Mouse (Mus musculus) limb, embryonic 13.5 days (tissue): ENCODE measurements at regions not wholly inside any gene's neighbourhood (a gene's known extent, or its start where the extent isn't known, plus 50 kb on each side); places are given as distances from the start of the nearest gene placed in this dataset.

Experiments used
- ATAC-seq: fragments of 200-750 bp; cut with Nextera tagmentation; 2 replicates; pipeline ENCODE4 v1.8.0; 2017; ENCODE audit warnings: low read depth, moderate number of reproducible peaks, moderate TSS enrichment; ENCODE audit not compliant: low FRiP score
- H3K27ac ChIP-seq: fragments of 300-500 bp; sonication (generic); 2 replicates; pipeline ENCODE4 v1.5.1; 2015; ENCODE audit warnings: inconsistent platforms, mild to moderate bottlenecking, moderate library complexity
- H3K27me3 ChIP-seq: fragments of 300-500 bp; sonication (generic); 2 replicates; pipeline ENCODE4 v1.6.1; 2015; ENCODE audit warnings: mild to moderate bottlenecking, inconsistent platforms
- H3K36me3 ChIP-seq: fragments of 300-500 bp; sonication (generic); 2 replicates; pipeline ENCODE4 v1.6.1; 2015; ENCODE audit warnings: inconsistent platforms, mild to moderate bottlenecking, moderate library complexity
- H3K4me1 ChIP-seq: fragments of 300-500 bp; sonication (generic); 2 replicates; pipeline ENCODE4 v1.6.1; 2015; ENCODE audit warnings: inconsistent platforms
- H3K4me2 ChIP-seq: fragments of 300-500 bp; sonication (generic); replicated peaks from 2 replicates; pipeline ENCODE4 v1.6.1; 2015; ENCODE audit warnings: inconsistent platforms, mild to moderate bottlenecking, moderate library complexity
- H3K4me3 ChIP-seq: fragments of 300-500 bp; sonication (generic); 2 replicates; pipeline ENCODE4 v1.5.1; 2015; ENCODE audit warnings: moderate library complexity, mild to moderate bottlenecking, inconsistent platforms
- H3K9ac ChIP-seq: fragments of 300-500 bp; sonication (generic); 2 replicates; pipeline ENCODE4 v1.6.1; 2015; ENCODE audit warnings: mild to moderate bottlenecking, inconsistent platforms
- H3K9me3 ChIP-seq: fragments of 300-500 bp; sonication (generic); 2 replicates; pipeline ENCODE4 v1.6.1; 2016; ENCODE audit warnings: inconsistent platforms
- WGBS: fragments of 180-500 bp; shearing (Covaris S2); methylation state at CpG from one replicate; pipeline ENCODE4 v1.1.7; 2015; 5-methylcytosine and 5-hydroxymethylcytosine counted together

DNA sequence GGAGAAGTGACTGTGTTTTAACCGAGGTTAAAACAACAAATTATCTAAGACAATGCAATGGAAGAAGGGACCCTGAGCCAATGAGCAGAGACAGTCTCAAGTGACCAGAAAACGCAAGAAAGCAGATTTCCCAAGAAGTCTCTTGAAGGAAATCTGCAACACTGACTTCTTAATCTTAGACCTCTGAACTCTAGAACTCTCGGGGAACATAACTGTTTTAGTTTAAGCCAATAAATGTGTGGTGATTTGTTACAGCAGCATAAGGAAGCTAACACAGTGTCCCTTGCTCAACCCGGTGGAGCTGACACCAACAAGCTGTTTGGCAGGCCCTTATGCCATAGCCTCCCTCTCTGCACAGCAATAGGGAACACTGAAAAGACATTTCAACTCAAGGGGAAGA, 69.0 kb upstream of the Actbl2 start:
- 71% methylated on average over 4 of the region's 4 CpGs for WGBS
- no peak for ATAC-seq

DNA sequence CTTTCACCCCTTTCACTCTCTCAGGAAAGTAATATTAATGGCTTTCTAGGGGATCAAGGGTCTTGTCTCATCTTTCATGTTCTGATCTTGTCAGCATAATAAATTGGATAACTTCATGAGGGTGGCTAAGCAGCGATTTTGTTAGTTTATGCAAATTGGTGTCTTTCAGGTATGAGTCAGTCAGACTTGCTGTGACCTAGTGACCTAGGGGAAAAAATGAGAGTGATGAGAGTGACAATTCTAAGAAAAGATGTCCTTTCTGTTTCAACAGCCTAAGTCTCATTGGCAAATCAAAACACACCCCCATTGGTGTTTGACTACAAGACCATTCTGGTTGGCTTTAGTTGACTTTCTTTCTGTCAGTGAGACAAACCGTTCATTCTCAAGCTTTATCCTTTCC, 68.0 kb upstream of the Actbl2 start:
- no peak overlapping the region for H3K4me3 ChIP-seq
- H3K27me3 ChIP-seq, result no peaks in the 10 kb centered on the region
- H3K9me3 ChIP-seq, result no peaks in the 10 kb centered on the region
- WGBS, result 84% methylated on average over 2 of the region's 2 CpGs
- no peak overlapping the region for H3K9ac ChIP-seq
- no peak overlapping the region for H3K4me2 ChIP-seq
- H3K36me3 ChIP-seq, result no peaks in the 10 kb centered on the region
- no peak overlapping the region for H3K27ac ChIP-seq
- no peak for ATAC-seq
- H3K4me1 ChIP-seq, result peaks cover 4% of the 10 kb centered on the region; the same call in 1 of the 2 replicates

More for the DNA sequence above, 69.0 kb upstream of the Actbl2 start:
- Histone ChIP-seq H3K36me3 (no peaks in the 10 kb centered on the region), H3K4me1 (peaks cover 4% of the 10 kb centered on the region; the same call in 1 of the 2 replicates), H3K27me3 (no peaks in the 10 kb centered on the region), H3K27ac (no peak overlapping the region), H3K9ac (no peak overlapping the region), H3K4me3 (no peak overlapping the region), H3K4me2 (no peak overlapping the region), H3K9me3 (no peaks in the 10 kb centered on the region)

DNA sequence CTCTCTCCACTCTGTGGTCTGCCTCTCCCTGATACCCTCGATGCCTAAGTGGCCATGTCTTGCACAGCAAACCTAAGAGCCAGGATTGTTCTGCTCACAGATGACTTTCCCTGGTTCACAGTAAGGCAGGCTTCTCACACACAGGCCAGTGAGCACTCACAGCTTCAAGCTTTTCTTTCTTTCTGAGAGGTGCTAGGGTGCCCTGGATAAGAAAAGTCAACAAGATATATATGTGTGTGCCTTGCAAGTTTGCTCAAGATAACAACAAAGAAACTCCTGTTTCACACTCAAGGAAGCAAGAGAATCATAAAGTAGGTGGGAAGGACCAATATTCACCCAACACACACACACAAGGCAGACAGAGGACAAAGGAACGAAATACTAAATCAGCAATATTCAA, 60.9 kb upstream of the Actbl2 start:
- Histone ChIP-seq H3K4me2 (no peak overlapping the region), H3K9ac (no peak overlapping the region), H3K27me3 (no peaks in the 10 kb centered on the region), H3K36me3 (no peaks in the 10 kb centered on the region), H3K4me3 (no peak overlapping the region), H3K4me1 (0 out of 2 replicates have a peak, but pooled peaks cover 2% of the 10 kb centered on the region), H3K9me3 (no peaks in the 10 kb centered on the region), H3K27ac (no peak overlapping the region)
- no peak for ATAC-seq
- WGBS, result 78% methylated on average over 2 of the region's 2 CpGs

DNA sequence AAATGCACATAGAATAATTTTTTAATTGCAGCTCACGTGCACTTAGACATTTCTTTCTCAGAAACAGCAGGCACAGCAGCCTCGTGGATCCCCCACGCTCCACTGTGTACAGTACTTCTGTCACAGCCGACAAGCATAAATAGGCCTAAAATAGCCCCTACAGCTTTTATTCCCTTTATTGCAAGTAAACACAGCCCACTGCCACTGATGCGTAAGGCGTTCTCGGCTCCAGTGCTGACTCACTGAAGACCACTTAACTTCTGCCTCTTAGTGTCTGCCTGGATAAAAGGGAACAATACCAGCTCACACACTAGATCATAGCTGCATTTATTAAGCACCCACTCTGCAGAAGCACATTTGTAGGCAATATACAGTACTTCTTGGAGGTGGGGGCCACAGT, 60.5 kb upstream of the Actbl2 start:
- no peaks in the 10 kb centered on the region for H3K36me3 ChIP-seq
- WGBS, result 64% methylated on average over 7 of the region's 7 CpGs
- H3K4me3 ChIP-seq, result no peak overlapping the region
- H3K27ac ChIP-seq, result no peak overlapping the region
- H3K4me1 ChIP-seq, result 0 out of 2 replicates have a peak, but pooled peaks cover 2% of the 10 kb centered on the region
- H3K9ac ChIP-seq, result no peak overlapping the region
- no peaks in the 10 kb centered on the region for H3K9me3 ChIP-seq
- ATAC-seq, result no peak
- no peaks in the 10 kb centered on the region for H3K27me3 ChIP-seq
- no peak overlapping the region for H3K4me2 ChIP-seq

DNA sequence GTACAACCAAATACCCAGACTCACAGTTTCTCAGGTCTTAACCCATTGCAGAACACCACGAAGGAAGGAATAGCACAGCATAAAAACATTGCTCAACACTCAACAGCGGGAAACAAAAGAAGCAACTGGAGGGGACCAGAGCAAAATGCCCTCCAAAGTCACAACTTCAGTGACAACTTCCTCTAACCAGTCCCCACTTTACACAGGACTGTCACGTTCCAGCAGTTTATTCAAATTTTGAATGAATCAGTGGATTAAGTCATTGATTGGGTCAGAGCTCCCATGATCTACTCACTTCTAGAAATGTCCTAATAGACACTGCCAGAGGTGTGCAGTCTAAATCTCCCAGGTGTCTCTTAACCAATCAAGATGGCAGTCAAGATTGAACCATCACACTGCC, 53.3 kb upstream of the Actbl2 start:
- Histone ChIP-seq H3K9ac (no peak overlapping the region), H3K4me3 (no peak overlapping the region), H3K27ac (no peak overlapping the region), H3K4me1 (no peaks in the 10 kb centered on the region), H3K4me2 (no peak overlapping the region), H3K27me3 (no peaks in the 10 kb centered on the region), H3K9me3 (no peaks in the 10 kb centered on the region), H3K36me3 (no peaks in the 10 kb centered on the region)
- 92% methylated on average over 3 of the region's 3 CpGs for WGBS
- no peak for ATAC-seq

DNA sequence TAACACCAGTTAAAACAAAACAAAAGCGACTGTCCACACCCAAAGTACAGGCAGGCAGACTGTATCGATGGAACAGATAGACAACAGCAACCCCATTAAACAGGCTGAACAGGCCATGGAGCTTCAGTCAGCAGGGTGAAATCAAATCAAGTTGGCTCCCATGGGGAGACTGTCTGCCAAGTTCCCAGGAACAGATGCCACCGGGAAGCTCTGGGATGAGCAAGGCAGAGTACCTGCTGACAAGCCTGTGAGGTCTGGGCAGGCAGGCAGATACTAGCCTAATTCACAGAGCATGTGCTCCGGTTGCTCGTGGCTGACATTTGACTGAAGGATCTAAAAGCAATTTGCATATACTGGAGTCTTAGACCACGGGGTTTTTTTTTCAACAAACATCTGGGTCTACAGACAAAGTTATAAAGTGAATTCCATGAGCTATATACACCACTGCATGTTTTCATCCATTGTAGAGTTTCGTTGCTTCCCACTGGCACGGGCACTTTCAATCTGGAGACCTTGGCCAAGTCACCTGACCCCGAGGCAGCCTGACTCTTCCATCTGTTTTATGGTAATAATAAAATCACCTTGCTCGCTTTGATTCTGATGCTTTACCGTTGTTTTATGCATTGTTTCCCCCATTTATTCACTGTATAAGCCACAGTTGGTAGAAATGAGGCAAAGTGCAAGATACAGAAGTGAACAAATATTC, 50.1 kb upstream of the Actbl2 start:
- WGBS, result 70% methylated on average over 11 of the region's 11 CpGs
- H3K4me2 ChIP-seq, result no peak overlapping the region
- H3K4me3 ChIP-seq, result no peak overlapping the region
- H3K9me3 ChIP-seq, result no peaks in the 10 kb centered on the region
- no peaks in the 10 kb centered on the region for H3K4me1 ChIP-seq
- no peak for ATAC-seq
- no peaks in the 10 kb centered on the region for H3K36me3 ChIP-seq
- no peaks in the 10 kb centered on the region for H3K27me3 ChIP-seq
- no peak overlapping the region for H3K9ac ChIP-seq
- H3K27ac ChIP-seq, result no peak overlapping the region
